Mouse (Mus musculus) layer of hippocampus, postnatal 10 days (tissue): Measurements from ENCODE around the gene Gm49352. TPM values are rescaled to one million over a fixed set of nuclear protein-coding genes. Genes with fewer than 3 reads are reported as not detected.
"Not testable (repeated sequence)": the region's sequence is repeated elsewhere in the genome, so short reads cannot be mapped to it uniquely, and the experiment has no call there.

Experiments used
- DNase-seq, 2 experiments: peaks; one replicate each; pipeline ENCODE4 v3.0.0; 2021; ENCODE audit warnings: low spot score in 2 of 2
- long read RNA-seq: library from polyadenylated mRNA; stranded (forward); transcript quantifications from one replicate; pipeline ENCODE4 v2.0.0, GENCODE M21; 2023
- total RNA-seq, 2 experiments: library from RNA; stranded (reverse); gene quantifications; 2 replicates each; pipeline ENCODE4 v1.2.3; 2021

The Gm49352 gene
- total RNA-seq = not detected
- long read RNA-seq = 0 reads

DNA sequence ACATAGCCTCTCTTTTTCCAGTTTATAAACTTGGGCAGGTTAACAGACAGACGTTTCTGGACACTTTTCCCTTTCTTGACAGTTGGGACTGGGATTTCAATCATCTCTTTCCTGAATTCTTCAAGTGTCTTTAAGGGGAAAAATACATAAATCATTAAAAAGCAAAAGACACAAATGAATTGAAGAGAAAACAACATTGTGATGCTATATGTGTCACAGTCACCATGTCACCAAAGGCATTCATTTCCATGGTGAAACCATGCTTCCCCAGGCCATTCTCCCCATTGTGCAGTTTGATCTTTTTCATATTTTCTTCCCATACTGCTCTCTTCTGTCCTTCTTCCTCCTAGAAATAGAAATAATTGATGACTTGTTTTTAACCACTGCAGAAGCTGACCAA is at the start of gene Gm49352:
Gene Gm49352, minus strand, starts transcription at position 101 of the 400 bp plus-strand sequence.
- DNase-seq = not testable (repeated sequence)

DNA sequence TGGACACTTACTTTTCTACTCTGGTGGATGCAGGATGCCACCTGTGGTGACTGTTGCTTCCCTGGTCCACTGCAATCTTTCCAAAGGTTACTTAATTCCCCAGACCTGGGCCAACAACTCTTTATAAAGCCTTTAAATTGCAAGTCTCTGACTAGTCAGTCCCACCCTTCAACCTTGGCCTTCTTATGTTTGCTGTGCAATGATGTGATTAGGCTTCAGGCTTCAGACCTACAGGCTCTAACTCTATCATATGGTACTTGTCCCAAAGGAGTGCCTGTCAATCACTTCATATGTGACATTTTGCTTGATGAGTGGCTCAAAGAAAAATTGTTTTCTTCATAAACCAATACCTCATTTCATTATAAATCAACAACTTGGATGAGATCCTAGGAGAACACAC is 2.1 kb upstream of the Gm49352 start, which contains the start of gene Cts3:
Gene Cts3, minus strand, starts transcription at position 101 of the 400 bp plus-strand sequence.
- DNase-seq = no peak

DNA sequence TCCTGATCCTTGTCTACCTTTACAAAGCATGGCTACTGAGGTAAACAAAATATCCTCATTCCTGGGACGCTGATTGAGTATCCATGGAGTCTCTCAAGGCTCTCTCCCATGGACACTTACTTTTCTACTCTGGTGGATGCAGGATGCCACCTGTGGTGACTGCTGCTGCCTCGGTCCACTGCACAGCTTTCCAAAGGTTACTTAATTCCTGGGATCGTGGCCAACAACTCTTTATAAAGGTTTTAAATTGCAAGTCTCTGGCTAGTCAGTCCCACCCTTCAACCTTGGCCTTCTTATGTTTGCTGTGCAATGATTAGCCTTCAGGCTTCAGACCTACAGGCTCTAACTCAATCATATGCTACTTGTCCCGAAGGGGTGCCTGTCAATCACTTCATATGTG is 26.3 kb downstream of the Gm49352 start, which contains the start of gene Ctsm:
Gene Ctsm, minus strand, starts transcription at position 209 of the 400 bp plus-strand sequence.
- DNase-seq = no peak

Other genes starting within 250 kb of the Gm49352 start
- gene Cts7, start 210.0 kb downstream of the Gm49352 start, total RNA-seq = not detected
- gene Ctsm, start 26.3 kb downstream of the Gm49352 start, total RNA-seq = not detected
- not detected for gene Cts3, start 2.0 kb upstream of the Gm49352 start, total RNA-seq